Mouse (Mus musculus): ENCODE measurements around the gene Actr3b.
"Not testable (repeated sequence)": the region's sequence is repeated elsewhere in the genome, so short reads cannot be mapped to it uniquely, and the experiment has no call there.

Actr3b gene

GRCm38 (mm10) chr5:25773921-25774790, 14.4 kb downstream of the Actr3b start:
- no peak for DNase-seq (ENCODE audit: low spot score in 2 of 2)

- no peak for DNase-seq (ENCODE audit: low spot score in 2 of 2)
Observed at GRCm38 (mm10) chr5:25791570-25791969, 31.8 kb downstream of the Actr3b start.

GRCm38 (mm10) chr5:25797776-25798175, 38.0 kb downstream of the Actr3b start:
- DNase-seq (ENCODE audit: low spot score in 2 of 2) = no peak

GRCm38 (mm10) chr5:25800929-25801328, 41.1 kb downstream of the Actr3b start:
- DNase-seq (ENCODE audit: low spot score in 2 of 2) = no peak

- DNase-seq (ENCODE audit: low spot score in 2 of 2) = no peak
Observed at GRCm38 (mm10) chr5:25801744-25802143, 41.9 kb downstream of the Actr3b start.

- no peak for DNase-seq (ENCODE audit: low spot score in 2 of 2)
Observed at GRCm38 (mm10) chr5:25804569-25804968, 44.8 kb downstream of the Actr3b start.

GRCm38 (mm10) chr5:25812922-25813321, 53.1 kb downstream of the Actr3b start:
- no peak for DNase-seq (ENCODE audit: low spot score in 2 of 2)

- no peak for DNase-seq (ENCODE audit: low spot score in 2 of 2)
Observed at GRCm38 (mm10) chr5:25829308-25830094, 69.7 kb downstream of the Actr3b start.

- no peak for DNase-seq (ENCODE audit: low spot score in 2 of 2)
Observed at GRCm38 (mm10) chr5:25830802-25831201, 71.0 kb downstream of the Actr3b start.

- DNase-seq (ENCODE audit: low spot score in 2 of 2) = peak in 1 of 2 experiments; percentile 13
Observed at GRCm38 (mm10) chr5:25831624-25832023, 71.8 kb downstream of the Actr3b start.

- DNase-seq (ENCODE audit: low spot score in 2 of 2) = peak in 1 of 2 experiments; percentile 3
Observed at GRCm38 (mm10) chr5:25839400-25839799, 79.6 kb downstream of the Actr3b start.

GRCm38 (mm10) chr5:25846558-25846957, 86.8 kb downstream of the Actr3b start:
- no peak for DNase-seq (ENCODE audit: low spot score in 2 of 2)

GRCm38 (mm10) chr5:25847154-25847553, 87.4 kb downstream of the Actr3b start:
- DNase-seq (ENCODE audit: low spot score in 2 of 2) = no peak

GRCm38 (mm10) chr5:25848058-25848457, 88.3 kb downstream of the Actr3b start:
- no peak for DNase-seq (ENCODE audit: low spot score in 2 of 2)

GRCm38 (mm10) chr5:25866201-25866600, 106.4 kb downstream of the Actr3b start:
- DNase-seq (ENCODE audit: low spot score in 2 of 2) = no peak

GRCm38 (mm10) chr5:25869880-25870279, 110.1 kb downstream of the Actr3b start:
- no peak for DNase-seq (ENCODE audit: low spot score in 2 of 2)

GRCm38 (mm10) chr5:25870632-25871031, 110.8 kb downstream of the Actr3b start:
- no peak for DNase-seq (ENCODE audit: low spot score in 2 of 2)

- DNase-seq (ENCODE audit: low spot score in 2 of 2) = no peak
Observed at GRCm38 (mm10) chr5:25871342-25872023, 111.7 kb downstream of the Actr3b start.

- no peak for DNase-seq (ENCODE audit: low spot score in 2 of 2)
Observed at GRCm38 (mm10) chr5:25873046-25873445, 113.2 kb downstream of the Actr3b start.

- not testable (repeated sequence) for DNase-seq (ENCODE audit: low spot score in 2 of 2)
Observed at GRCm38 (mm10) chr5:25875927-25876326, 116.1 kb downstream of the Actr3b start.

- DNase-seq (ENCODE audit: low spot score in 2 of 2) = no peak
Observed at GRCm38 (mm10) chr5:25877281-25877680, 117.5 kb downstream of the Actr3b start.

- no peak for DNase-seq (ENCODE audit: low spot score in 2 of 2)
Observed at GRCm38 (mm10) chr5:25877996-25878395, 118.2 kb downstream of the Actr3b start.

Data from natural killer cell, adult 2 months (primary cell).